Mouse (Mus musculus) A20 (cell line): ENCODE results near the gene Cd4.
A peak's percentile ranks its signal among the peaks of the same experiment; 100 is the strongest.

Experiments used
- DNase-seq: peaks from one replicate; pipeline ENCODE4 v3.0.0-alpha.2; 2011; ENCODE audit warnings: low read depth, low spot score

Gene Cd4

DNA sequence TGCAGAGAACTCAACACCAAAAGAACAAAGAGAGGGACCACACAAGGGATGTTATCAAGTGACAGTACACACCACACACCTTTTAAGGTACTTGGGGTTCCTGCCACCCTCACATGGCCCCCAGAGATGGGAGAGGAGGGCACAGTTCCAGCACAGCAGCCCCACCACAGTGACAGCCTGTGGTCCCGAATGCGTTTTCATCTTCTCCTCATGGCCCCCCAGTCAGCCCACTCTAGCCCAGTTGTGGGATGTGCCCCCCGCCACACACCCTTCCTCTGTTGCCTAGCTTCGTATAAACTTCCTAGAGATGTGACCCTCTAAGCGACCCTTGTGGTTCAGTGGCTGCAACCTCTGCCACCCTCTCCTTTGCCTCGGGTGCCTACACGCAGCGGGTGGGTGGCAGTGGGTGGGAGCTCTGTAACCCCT, 2.1 kb downstream of the Cd4 start:
- no peak for DNase-seq

DNA sequence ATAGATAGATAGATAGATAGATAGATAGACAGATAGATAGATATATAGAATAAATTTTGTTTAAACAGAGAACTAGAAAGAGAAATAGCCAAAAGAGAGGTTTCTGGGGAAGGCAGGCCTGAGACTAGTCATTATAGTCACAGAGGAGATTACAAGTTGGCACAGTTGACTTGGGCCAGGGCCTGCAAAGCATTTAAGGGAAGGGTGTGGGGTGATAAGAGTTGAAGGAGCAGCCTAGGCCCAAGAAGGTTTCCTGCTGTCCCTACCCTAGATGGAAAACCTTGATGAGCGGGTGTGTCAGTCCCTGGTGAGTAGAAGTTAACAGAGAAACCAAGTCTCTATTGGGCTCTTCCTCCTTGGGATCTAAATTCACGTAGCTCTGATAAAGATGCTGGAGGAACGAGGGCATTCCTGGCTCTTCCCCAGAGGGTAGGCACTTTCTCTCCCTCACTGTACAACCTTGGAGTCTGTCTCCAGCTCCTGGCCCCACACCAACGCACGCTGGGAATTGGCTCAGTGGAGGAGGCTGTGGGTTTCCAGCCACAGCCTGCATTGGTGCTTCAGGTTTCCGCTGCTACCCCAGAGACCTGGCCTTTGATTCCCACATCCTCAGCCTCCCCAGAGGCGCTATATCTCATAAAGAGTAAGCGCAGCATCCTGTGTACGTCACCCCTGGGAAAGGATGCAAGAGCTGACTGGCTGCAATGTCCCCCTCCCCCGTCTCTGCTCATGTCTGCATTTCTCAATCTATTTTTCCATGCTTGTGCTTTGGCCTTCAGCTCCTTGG, 3.1 kb downstream of the Cd4 start:
- DNase-seq, result no peak

DNA sequence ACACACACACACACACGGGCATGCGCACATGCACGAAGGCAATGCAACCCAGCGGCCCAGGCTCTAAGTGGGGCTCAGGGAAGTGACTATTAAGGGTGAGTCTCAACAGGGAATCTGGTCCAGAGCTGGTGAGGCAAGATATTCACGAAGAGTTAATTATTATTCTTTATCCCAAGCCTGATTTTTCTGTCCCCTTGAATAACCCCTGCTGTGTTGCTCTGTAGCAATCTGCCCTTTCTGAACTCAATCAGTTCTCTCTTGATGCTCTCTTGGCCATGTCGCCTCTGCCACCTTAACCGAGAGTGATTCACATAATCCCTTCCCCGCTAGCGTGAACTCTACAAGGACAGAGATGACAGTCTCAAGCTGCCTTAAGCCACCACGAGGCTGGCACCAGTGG, 4.7 kb downstream of the Cd4 start:
- DNase-seq, result no peak

DNA sequence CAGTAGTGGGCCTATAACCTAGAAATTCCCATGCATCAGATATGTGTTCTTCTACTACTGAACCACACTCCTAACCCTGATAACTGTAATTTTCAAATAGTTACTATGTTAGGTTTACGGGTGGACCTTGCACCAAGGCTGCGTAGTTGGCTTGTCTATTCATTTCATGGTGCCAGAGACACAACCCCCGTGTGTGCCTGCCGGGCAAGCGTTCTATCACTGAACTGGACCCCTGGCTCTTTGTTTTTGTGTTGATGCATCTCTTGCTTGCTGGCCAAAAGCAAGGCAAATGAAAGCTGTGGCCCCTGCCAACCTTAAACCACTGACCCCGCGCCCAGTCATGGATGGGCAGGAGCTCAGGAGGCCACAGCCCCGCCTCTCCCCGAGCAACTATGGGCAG, 6.2 kb downstream of the Cd4 start:
- no peak for DNase-seq

DNA sequence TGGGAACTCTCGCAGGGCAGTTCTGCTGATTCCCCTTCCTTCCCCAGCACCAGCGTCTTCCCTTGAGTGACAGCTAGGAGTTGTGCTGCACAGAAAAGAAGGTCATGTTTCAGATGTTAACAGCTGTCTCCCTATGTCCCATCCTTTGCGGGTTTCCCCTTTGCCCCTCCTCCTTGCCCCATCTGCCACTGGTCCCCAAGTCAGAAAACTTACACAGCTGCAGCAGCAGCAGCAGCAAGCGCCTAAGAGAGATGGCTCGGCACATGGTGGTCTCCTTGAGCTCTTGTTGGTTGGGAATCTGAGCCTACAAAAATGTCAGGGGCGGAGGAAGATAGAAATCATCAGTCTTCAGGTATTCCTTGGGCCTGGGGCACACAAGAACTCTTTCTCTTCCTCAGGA, 8.6 kb downstream of the Cd4 start:
- no peak for DNase-seq

DNA sequence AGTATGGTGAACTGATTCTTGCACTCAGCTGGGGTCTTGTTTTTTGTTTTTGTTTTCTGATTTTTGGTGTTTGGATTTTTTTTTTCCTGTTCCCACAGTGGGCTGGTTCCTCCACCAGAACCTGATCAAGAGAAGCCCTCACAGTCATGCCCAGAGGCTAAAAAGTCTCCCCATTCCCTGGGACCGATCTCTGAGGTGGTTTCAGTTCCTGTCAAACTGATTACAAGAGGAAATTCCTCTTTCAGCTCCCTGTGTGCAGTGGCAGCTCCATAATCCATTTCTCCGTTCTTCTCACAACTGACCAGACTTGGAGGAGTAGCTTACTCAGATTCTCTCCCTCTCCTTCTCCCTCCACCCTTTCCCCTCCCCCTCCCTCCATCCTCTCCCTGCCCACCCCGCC, 13.7 kb downstream of the Cd4 start:
- no peak for DNase-seq

DNA sequence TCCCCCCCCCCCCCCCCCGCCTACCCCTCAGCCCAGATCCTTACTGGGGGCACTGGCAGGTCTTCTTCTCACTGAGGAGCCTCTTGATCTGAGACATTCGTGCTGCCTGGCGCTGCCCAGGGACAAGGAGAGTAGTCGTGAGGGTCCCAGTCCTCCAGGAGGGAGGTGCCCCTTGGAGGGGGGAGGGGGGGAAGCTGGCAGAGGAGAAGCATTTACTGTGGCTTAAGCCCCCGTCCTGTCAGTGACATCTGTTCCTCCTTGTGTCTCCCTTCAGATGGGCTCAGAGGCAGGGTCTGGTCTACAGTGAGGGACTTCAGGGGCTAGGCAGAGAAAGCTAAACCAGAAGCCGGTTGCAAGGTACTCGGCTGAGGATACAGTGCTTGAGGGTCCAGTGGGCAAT, 21.5 kb downstream of the Cd4 start:
- no peak for DNase-seq

DNA sequence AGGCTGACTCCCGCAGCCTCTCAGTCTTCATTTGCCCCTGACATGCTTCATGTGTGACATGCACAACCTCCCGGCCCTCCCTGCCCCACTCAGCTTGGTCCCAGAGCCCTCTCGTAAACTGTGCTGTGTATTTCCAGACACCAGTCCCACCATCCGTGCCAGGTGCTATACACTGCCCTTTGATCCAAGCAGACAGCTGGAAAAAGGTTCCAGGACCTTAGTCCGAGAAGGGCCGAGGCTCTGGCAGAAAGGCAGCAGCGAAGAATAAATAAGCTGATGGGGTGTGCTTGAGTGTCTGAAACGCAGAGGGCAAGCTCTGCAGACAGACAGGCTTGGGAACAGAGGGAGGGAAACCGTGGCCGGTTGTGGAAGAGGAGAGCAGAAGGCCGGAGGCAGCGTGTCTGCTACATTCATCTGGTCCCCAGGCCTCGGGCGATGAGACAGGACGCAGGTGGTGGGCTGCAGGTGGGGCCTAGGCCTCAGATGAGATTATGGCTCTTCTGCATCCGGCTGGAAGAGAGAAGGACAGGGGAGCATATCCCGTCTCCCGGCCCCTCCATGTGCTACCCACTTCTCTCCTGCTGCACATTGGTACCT, 22.2 kb downstream of the Cd4 start:
- no peak for DNase-seq

DNA sequence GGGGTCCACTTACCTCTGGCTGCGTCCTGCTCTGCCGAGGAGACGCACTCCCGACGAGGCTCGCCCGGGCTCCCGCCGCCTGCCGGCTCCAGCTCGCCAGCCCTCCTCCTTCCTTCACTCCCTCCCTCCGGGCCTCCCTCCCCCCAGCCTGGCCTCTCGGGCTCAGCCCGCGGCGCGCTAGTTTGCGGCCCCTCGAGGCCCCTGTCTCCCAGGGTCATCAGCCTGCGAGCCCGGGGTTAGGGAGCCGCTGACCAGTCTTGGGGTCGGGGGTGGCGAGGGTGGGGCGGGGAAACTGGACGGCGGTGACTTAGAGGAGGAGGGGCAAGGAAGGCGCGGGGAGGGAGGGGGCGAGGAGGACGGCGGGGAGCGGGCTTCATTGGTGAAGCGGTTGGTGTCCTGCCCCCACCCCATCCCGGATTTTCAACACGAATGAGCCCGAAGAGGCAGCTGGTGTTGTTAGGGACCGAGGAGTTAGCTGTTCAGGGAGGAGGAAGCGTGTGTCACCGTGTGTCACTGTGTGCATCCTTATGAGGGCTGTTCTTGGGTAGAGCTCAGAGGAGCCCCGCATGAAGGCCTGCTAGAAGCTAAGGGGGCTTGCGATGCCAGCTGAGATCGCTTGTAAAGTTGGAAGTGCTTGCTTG, 24.2 kb downstream of the Cd4 start, which contains the start of gene Gpr162:
Gene Gpr162 (minus strand): TSS at position 326 of the 641 bp plus-strand sequence.
- DNase-seq, result no peak

DNA sequence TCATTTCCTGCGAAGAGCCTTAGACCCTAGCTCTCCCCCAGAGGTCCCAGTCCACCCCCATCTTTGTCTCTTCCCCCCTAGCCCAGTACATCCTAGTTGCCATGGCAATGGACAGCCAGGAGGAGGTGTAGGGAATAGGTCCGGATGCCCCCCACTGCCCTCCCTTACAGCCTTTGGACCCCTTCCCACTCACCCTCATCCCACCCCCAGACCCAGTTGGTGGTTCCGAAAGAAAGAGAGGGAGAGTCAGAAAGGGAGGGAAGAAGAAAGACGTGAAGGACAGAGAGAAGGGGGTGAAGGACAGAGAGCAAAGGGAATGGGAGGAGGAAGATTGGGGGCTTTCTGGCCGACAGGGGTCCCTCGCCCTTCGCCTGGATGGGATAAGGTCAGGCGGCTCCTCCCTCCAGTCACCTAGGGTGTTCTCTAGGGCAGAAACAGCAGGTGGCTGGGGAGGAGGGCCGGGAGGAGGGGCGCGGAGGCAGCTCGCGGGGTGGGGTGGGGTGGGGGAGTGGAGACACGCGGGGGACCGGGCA, 24.8 kb downstream of the Cd4 start:
- no peak for DNase-seq

DNA sequence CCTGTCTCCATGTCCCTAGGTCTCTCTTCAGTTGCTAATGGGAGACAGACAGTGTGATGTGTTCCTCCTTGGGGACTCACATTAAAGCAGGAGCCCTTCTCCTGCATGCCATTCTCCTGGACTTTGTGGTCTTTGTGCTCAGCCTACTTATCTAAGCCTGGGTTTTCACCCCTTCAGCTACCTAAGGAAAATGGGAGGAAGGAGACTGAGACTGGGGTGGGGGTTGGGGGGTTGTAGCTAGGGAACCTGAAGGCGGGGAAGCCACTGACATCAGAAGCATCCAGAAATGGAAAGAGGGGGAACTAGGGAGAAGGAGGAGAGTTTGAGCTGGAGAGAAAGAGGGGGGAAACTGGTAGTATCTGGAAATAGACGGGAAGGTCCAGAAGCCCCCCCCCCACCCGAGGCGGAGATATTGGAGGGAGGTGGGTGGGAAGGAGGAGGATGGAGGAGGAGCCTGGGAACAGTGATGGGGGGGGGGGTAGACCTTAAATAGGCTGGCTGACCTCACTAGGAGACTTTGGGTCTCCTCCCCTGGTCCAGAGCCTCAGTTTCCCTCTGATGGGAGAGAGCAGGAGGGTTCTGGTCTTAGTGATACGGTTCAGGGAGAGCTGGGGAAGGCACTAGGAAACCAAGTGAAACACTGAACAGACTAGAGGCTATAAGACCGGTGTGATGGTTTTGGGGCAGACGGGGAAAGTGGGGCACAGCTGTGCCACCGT, 25.5 kb downstream of the Cd4 start:
- no peak for DNase-seq

DNA sequence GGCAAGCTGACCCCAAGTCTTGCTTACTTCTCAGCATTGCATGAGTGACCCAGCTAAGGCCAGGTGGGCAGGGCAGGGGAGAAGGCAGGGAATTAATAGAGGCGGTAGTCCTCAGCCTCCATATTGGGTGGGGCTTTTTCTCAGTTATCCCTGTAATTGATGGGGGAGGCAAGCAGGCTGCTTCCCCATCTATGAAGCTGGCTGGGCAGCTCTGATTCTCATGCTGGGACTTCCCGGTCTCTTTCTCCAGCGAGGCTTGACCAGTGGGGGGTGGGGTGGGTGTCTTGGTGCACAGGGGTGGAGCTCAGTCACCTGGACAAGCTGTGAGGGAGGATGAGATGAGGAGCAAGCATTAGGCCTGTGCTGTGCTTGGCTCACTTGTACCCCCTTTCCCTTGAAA, 26.2 kb downstream of the Cd4 start:
- peak; percentile 24 for DNase-seq

DNA sequence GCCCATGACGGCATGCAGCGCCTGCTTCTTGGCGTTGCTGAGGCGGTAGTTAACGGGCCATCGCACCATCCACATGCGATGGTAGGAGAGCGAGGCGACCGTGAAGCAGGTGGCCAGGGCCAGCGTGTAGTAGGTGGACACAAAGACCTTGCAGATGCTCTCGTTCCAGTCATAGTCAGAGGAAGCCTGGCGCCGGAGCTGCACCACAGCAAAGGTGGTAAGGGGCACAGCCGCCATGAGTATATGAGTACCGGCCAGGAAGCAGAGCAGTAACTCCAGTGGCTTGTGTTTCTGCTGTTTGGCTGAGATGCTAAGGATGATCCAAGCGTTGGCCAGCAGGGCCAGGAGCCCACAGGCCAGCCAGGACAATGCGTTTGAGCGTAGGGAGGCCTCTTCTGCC, 26.8 kb downstream of the Cd4 start:
- no peak for DNase-seq

DNA sequence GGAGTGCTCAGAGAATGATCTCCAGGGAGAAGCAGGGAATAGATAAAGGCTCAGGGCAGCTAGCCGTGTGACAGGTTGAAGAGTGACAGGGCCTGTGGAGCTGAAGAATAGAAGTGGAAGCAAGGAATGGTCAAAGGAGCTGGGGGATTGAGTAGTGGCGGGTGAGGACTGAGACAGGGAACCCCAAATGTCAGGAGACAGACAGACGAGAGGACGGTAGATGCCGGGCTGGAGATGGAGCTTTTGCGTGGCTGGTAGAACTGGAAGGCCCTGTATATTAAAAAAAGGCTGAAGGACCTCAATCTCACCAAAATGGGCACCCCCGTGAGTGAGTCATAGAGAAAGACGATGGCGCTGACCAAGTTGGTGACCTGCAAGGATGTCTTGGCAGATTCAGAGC, 27.5 kb downstream of the Cd4 start:
- DNase-seq, result no peak

DNA sequence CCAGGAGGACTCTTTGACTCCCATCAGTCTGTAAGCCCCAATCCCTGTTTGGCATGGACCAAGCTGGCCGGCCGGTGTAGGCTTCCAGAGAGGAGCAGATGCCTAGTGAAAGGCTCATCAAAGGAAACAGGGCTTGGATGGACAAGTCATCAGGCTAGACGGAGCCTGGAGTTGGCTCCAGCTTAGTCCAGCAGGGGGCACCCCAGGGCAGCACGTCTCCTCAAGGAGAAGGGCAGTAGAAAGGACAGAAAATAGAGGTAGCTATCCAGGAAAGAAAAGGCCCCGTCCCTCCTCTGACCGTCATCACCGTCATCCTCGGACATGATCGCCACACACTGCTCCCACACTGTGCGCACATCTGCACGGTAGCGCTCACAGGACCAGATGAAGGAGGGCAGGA, 28.3 kb downstream of the Cd4 start:
- DNase-seq, result peak; percentile 79

DNA sequence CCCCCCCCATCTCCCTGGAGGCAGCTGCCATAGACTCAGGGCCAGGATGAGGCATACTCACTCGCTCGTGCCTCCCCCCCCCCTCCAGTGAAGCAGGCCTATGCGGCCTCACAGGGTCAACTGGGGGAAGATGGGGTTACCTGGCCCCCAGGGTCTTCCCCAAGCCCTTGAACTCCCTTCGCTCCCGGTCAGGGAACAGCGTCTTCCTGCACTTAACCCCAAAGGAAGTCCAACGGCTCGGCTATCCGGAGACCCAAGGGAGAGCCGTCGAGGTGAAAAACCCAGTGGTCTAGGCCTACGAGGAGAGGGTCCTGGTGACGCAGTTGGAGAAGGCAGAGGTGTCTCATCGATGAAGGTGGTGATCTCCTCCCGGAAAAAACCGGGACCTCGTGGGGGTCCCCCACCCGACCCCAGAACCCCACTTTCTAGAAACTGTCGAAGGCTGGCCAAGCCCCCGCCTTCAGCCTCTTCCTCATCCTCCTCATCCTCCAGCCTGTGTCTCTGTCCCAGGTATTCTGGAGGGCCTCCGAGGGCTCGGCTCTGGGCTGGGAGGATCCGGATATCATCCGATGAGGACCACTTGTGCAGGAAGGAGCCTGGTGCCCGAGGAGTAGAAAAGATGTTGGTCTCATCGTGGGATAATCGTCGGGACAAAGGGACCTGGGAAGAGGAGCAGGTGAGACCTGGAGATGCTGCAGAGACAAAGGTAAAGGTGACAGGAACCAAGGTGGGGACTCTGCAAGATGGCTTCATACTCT, 29.3 kb downstream of the Cd4 start:
- DNase-seq, result no peak

DNA sequence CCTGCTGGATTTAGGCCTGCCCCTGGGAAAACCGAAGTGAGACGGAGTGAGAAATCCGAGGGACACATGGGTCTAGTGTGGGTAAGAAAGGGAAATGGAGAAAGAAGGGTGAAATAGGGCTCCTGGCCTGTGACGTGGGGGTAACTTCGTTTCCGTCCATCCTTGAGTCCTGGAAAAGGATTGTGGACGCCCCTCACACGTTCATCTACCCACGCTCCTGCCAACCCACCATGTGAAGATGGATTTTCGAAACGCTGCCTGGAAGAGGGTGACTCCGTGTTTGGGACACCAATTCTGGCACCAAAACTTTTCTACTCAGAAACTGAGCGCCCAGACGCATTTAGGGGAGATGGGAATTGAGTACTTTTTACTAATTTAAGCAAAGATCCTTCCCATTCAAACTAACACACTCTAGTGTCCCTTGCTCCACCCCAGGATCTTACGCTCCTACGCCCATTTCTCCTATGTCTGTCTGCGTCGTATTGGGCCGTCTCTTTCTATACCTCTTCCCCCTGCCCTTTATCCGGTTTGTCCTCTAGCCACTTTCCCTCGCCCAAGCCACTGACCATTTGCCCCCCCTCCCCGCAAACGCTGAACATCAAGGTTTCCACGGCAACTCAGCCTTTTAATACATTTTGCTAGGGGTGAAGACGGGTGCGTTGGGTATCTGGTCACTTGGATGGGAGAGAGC, 30.0 kb downstream of the Cd4 start:
- DNase-seq, result no peak

DNA sequence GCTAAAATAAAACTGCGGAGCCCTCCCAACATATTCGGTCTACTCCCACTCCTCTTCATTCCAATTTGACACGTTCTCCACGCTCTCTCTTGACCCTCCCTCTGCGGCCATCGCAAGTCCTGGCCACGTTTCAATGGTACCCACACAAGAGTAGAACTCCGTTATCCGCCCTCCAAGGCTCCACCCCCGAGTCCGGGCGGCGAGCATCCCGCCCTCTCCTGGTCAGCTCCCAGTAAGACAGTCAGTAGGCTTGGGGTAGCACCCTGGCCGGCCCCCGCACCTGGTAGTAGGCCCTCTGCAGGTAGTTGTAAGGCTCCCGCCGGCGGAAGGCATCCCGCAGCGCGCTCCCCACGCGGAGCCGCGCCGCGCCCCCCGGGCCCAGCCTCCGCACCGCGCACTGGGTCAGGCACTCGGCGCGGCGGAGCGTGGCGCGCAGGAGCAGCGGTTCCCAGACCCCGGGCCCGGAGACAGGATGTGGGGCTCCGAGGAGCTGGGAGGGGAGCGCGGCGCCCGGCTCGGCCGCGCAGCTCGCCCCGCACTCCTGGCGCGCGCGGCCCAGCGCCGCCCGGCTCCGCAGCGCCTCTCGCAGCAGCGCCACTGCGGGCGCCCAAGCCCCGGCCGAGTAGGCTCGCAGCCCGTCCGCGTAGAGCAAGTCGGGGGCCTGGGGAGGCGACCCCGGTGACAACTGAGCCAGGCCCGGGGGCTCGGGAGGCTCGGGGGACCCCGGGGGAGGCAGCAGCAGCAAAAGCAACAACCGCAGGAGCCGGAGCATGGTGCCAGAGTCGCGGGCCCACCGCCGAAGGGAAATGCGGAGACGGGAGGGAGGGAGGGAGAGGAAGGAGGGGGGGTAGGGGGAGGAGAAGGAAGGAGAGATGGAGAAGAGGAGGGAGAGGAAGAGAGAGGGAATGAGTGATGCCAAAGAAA, 30.8 kb downstream of the Cd4 start, which contains the start of gene P3h3:
Gene P3h3 (minus strand): TSS at position 837 of the 924 bp plus-strand sequence.
- DNase-seq, result peak; percentile 74

DNA sequence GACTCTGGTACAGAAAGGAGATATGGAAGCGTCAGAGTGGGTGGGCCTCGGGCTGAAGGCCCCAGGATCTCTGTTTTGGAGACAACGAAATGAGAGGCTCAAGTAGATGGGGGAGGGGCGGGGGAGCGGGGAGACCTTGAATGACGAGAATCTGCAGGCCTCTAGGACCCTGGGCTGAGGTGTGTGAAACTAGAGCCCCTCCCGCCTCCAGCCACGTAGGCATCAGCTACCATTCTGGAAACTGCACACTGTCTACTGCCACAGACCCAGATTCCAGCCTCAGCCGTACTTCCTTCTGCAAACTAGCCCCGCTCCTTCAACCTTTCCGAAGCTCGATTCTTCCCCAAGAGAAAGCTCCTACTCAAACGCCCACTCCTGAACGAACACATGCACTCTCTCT, 31.7 kb downstream of the Cd4 start:
- no peak for DNase-seq

DNA sequence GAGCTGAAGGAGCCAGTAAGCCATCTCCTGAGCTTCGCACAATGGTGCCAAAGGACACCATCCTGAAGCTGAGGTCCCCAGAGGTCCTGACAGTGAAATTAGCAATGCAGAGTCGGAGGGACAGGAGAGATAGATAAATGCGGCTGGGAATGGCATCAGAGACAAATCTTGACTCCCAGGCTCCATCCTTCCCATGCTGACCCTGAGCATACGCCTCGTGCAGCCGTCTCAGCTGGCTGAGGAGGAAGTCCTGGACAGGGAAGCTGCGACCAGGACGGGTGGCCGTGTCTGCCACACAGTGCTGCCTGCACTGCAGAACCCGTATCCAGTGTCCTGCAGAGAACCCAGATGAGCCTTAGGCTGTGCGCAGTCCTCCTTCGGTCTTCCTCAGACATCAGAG, 33.4 kb downstream of the Cd4 start:
- DNase-seq, result no peak
